Mouse (Mus musculus) gastrocnemius, adult 2 months (tissue): ENCODE results near the gene Ypel5. TPM values are rescaled to one million over a fixed set of nuclear protein-coding genes. Genes with fewer than 3 reads are reported as not detected.

ENCODE experiments used
- DNase-seq: peaks from one replicate; pipeline ENCODE4 v3.0.0; 2022
- H3K27ac ChIP-seq: fragments of 200-600 bp; 2 replicates; pipeline ENCODE4 v1.8.1; 2022; ENCODE audit warnings: mild to moderate bottlenecking
- H3K4me3 ChIP-seq: fragments of 200-600 bp; 2 replicates; pipeline ENCODE4 v1.8.1; 2022; ENCODE audit warnings: mild to moderate bottlenecking, moderate library complexity
- CTCF ChIP-seq: fragments of 200-600 bp; IDR thresholded peaks from 2 replicates; pipeline ENCODE4 v1.8.1; 2022; ENCODE audit warnings: antibody characterized with exemption, mild to moderate bottlenecking, moderate library complexity
- intact Hi-C: fragments of 180-260 bp; cut with DNase I; formaldehyde crosslinking; loops from one replicate; pipeline ENCODE4 v1.15.1; 2025
- total RNA-seq, 2 experiments: library from RNA; stranded (reverse); gene quantifications; 2 replicates each; pipeline ENCODE4 v1.2.3; 2021

Gene Ypel5
- total RNA-seq, 2 experiments from 2014 or later: 25.0 to 28.9 TPM

DNA sequence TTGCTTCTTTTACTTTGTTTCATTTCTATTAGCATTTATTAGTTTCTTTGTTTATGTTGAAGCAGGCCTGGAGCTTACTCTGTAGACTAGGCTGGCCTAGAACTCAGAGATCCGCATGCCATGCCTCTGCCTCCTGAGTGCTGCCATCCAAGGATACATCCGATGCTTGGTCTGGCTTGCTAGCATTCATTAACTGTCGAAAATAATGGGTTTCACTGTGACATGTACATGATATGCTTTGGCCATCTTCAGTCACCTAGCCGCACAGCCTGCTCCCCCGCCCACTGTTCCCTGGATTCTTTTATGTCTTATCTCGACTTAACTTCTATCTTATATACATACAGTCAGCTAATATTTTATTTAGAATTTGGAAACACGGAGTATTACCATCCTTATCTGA lies 60.8 kb downstream of the Ypel5 start:
- no peak for TF ChIP-seq CTCF
- no peak for DNase-seq
- intact Hi-C loops: loop anchor here (10.0 kb wide), 2 partner anchors 198 to 398 kb away; no protein-coding TSS in a partner anchor
- H3K27ac ChIP-seq: no peak overlapping the region
- H3K4me3 ChIP-seq: no peak overlapping the region

DNA sequence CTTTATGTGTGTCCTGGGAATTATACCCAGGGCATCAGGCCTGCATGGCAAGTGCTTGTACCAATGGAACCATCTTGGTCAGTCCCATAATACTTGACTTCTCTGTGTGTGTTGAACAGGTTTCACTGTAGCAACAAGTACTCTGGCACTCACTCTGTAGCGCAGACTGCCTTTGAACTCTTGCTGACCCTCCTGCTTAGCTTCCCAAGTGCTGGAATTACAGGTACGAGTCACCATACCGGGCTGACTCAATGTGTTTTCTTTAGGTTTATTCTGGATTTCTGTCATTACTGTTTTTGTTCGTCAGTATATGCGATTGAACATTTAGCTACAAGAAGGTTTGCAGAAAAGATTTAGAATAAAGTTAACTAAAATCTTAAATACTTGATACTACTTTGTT lies 61.7 kb downstream of the Ypel5 start:
- intact Hi-C loops: loop anchor here (10.0 kb wide), 2 partner anchors 197 to 397 kb away; no protein-coding TSS in a partner anchor
- Histone ChIP-seq H3K4me3 (no peak overlapping the region), H3K27ac (no peak overlapping the region)
- DNase-seq: no peak
- TF ChIP-seq CTCF: no peak

DNA sequence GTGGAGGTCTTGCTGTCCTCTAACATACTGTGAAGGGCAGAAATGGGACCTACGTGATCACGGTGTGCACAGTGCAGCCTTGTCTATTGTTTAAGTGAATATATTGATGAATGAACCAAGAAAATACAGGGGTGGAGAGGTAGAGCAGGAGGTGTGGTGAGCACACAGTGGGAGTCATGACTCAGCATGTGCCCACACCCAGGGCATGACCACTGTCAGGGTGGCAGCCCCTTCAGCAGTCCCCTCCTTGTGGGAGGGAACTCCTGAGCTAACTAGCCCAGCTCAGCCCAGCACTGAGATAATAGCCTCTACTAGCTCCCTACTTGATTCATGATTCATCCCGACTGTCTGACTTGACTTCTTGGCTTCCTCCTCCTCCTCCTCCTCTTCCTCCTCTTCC lies 62.5 kb downstream of the Ypel5 start:
- H3K4me3 ChIP-seq: no peak overlapping the region
- H3K27ac ChIP-seq: no peak overlapping the region
- intact Hi-C loops: loop anchor here (10.0 kb wide), 2 partner anchors 196 to 396 kb away; no protein-coding TSS in a partner anchor
- TF ChIP-seq CTCF: no peak
- DNase-seq: no peak

Other genes with a start within 250 kb of the Ypel5 start
- not detected for gene Alk, start 231.8 kb upstream of the Ypel5 start, total RNA-seq
- gene Lbh, start 81.9 kb downstream of the Ypel5 start, total RNA-seq: 1 to 10 TPM; 5.5 to 8.3 TPM